29 mouse cellular contexts compared by ENCODE assay signal in genomic region chr16:40060491-40060890, GRCm38 (mm10).
DNase-seq lines count a peak whose midpoint lies in the region; ATAC-seq and TF ChIP-seq lines count a peak whose summit lies in the region.
"Had no signal": no experiment of that assay in that cellular context is flagged by ENCODE, and none has a peak within 500 bp of the region (broad histone marks: within the 10 kb centered on the region; RNA-seq: fewer than 3 reads in every experiment).

No protein-coding gene starts in this region.

- 0 out of 2 replicates have a peak overlapping the region, but pooled peaks have one; percentile 11 for H3K27ac ChIP-seq in hindbrain, postnatal 0 days
- H3K27ac ChIP-seq in hindbrain, embryonic 10.5 days = no peak overlapping the region
- H3K27ac ChIP-seq: embryonic facial prominence, embryonic 10.5 days; embryonic facial prominence, embryonic 15.5 days; forebrain, embryonic 13.5 days; heart, embryonic 13.5 days; hindbrain, embryonic 15.5 days; limb, embryonic 12.5 days; liver, embryonic 15.5 days; lung, embryonic 15.5 days; midbrain, embryonic 10.5 days; neural tube, embryonic 12.5 days had no signal

- H3K36me3 ChIP-seq in hindbrain, postnatal 0 days (ENCODE audit: insufficient read depth, low read length) = no peaks in the 10 kb centered on the region
- H3K36me3 ChIP-seq in hindbrain, embryonic 10.5 days = no peaks in the 10 kb centered on the region
- H3K36me3 ChIP-seq: embryonic facial prominence, embryonic 10.5 days; embryonic facial prominence, embryonic 15.5 days; G1E; heart, embryonic 13.5 days; hindbrain, embryonic 15.5 days; limb, embryonic 12.5 days; liver, embryonic 15.5 days; lung, embryonic 15.5 days; midbrain, embryonic 10.5 days; neural tube, embryonic 12.5 days had no signal

- no peak overlapping the region for H3K4me2 ChIP-seq in hindbrain, postnatal 0 days (ENCODE audit: low read depth, low read length)
- H3K4me2 ChIP-seq: embryonic facial prominence, embryonic 15.5 days; forebrain, embryonic 13.5 days; heart, embryonic 13.5 days; hindbrain, embryonic 15.5 days; limb, embryonic 12.5 days; liver, embryonic 15.5 days; lung, embryonic 15.5 days; neural tube, embryonic 12.5 days had no signal

- no peak overlapping the region for H3K9ac ChIP-seq in hindbrain, postnatal 0 days (replicated peaks; ENCODE audit: low read length)
- H3K9ac ChIP-seq: embryonic facial prominence, embryonic 15.5 days; forebrain, embryonic 13.5 days; heart, embryonic 13.5 days; hindbrain, embryonic 15.5 days; limb, embryonic 12.5 days; liver, embryonic 15.5 days; lung, embryonic 15.5 days; neural tube, embryonic 12.5 days had no signal

- H3K4me1 ChIP-seq in hindbrain, postnatal 0 days (ENCODE audit: insufficient read depth, low read length) = no peaks in the 10 kb centered on the region
- no peaks in the 10 kb centered on the region for H3K4me1 ChIP-seq in hindbrain, embryonic 10.5 days (replicated peaks)
- H3K4me1 ChIP-seq: embryonic facial prominence, embryonic 10.5 days; embryonic facial prominence, embryonic 15.5 days; forebrain, embryonic 13.5 days; heart, embryonic 13.5 days; limb, embryonic 12.5 days; liver, embryonic 15.5 days; lung, embryonic 15.5 days; midbrain, embryonic 10.5 days; neural tube, embryonic 12.5 days had no signal

- ATAC-seq in hindbrain, postnatal 0 days = no peak
- ATAC-seq: forebrain, embryonic 13.5 days; midbrain, embryonic 16.5 days; Patski had no signal

- TF ChIP-seq CTCF in hindbrain, postnatal 0 days (IDR thresholded peaks at IDR 0.05; ENCODE audit: low read depth) = no peak

- H3K4me3 ChIP-seq in hindbrain, postnatal 0 days (ENCODE audit: low read length) = no peak overlapping the region
- no peak overlapping the region for H3K4me3 ChIP-seq in hindbrain, embryonic 10.5 days
- H3K4me3 ChIP-seq: embryonic facial prominence, embryonic 10.5 days; embryonic facial prominence, embryonic 15.5 days; forebrain, embryonic 13.5 days; heart, embryonic 13.5 days; hindbrain, embryonic 15.5 days; limb, embryonic 12.5 days; liver, embryonic 15.5 days; lung, embryonic 15.5 days; midbrain, embryonic 10.5 days; myocyte; neural tube, embryonic 12.5 days had no signal

- H3K27me3 ChIP-seq in hindbrain, postnatal 0 days (ENCODE audit: insufficient read depth, low read length) = no peaks in the 10 kb centered on the region
- H3K27me3 ChIP-seq in hindbrain, embryonic 10.5 days (ENCODE audit: insufficient read depth, poor library complexity, severe bottlenecking) = no peaks in the 10 kb centered on the region
- H3K27me3 ChIP-seq: embryonic facial prominence, embryonic 15.5 days; forebrain, embryonic 13.5 days; heart, embryonic 13.5 days; hindbrain, embryonic 15.5 days; limb, embryonic 12.5 days; liver, embryonic 15.5 days; lung, embryonic 15.5 days; neural tube, embryonic 12.5 days; Patski had no signal

- H3K9me3 ChIP-seq in hindbrain, postnatal 0 days (ENCODE audit: low read length) = no peaks in the 10 kb centered on the region
- H3K9me3 ChIP-seq in hindbrain, embryonic 10.5 days = no peaks in the 10 kb centered on the region
- H3K9me3 ChIP-seq: embryonic facial prominence, embryonic 10.5 days; embryonic facial prominence, embryonic 15.5 days; forebrain, embryonic 13.5 days; G1E; heart, embryonic 13.5 days; hindbrain, embryonic 15.5 days; limb, embryonic 12.5 days; liver, embryonic 15.5 days; lung, embryonic 15.5 days; midbrain, embryonic 10.5 days; neural tube, embryonic 12.5 days had no signal

- DNase-seq in hindbrain, postnatal 0 days (ENCODE audit: low spot score) = peak; percentile 39
- DNase-seq in hindbrain, embryonic 10.5 days (ENCODE audit: low spot score) = no peak
- DNase-seq in brain, adult 2 months (ENCODE audit: low read depth, low spot score) = peak; percentile 95
- DNase-seq in cerebellum, adult 8-10 months = peak; percentile 56
- peak; percentile 47 to 68 for DNase-seq in cerebellum, postnatal 25 days
- no peak for DNase-seq in heart, adult 9 months (ENCODE audit: low spot score in 2 of 2)
- no peak for DNase-seq in frontal cortex, postnatal 36 days (ENCODE audit: low spot score in 2 of 2)
- DNase-seq: adrenal gland, postnatal 10 days; gastrocnemius, postnatal 25 days; heart, adult 18-20 months; heart, postnatal 10 days; kidney, adult 2 months; kidney, postnatal 36 days; thymus, adult 2 months; thymus, postnatal 36 days had no signal

- WGBS in hindbrain, postnatal 0 days = 42% methylated on average over 2 of the region's 2 CpGs
- WGBS in hindbrain, embryonic 10.5 days = 70% methylated on average over 2 of the region's 2 CpGs

Comparison
In these comparisons a context has a peak if more than half of its experiments do, and no peak if none do; other contexts are left out.
1. DNase-seq: peak in hindbrain, postnatal 0 days (single experiment), brain, adult 2 months (single experiment), cerebellum, adult 8-10 months (single experiment) and cerebellum, postnatal 25 days (2 of 2); none in hindbrain, embryonic 10.5 days (single experiment), heart, adult 9 months (0 of 2) and frontal cortex, postnatal 36 days (0 of 2).